Mouse (Mus musculus) limb, embryonic 10.5 days (tissue): ENCODE results near the gene Fzd9. TPM values are rescaled to one million over a fixed set of nuclear protein-coding genes. Genes with fewer than 3 reads are reported as not detected.

Experiments used
- microRNA-seq: library from miRNA; unstranded; fragments of <30 nt; microRNA quantifications from one replicate; pipeline ENCODE4, GENCODE M21; 2017
- polyA plus RNA-seq: library from polyadenylated mRNA; unstranded; fragments of >200 nt; fragmentation: Nextera tagmentation; extraction: Ambion mirVana; gene quantifications from 2 replicates; pipeline ENCODE4 v1.2.1, GENCODE M21; 2016

Fzd9 gene
- polyA plus RNA-seq, 1 experiment from 2014 or later: 1.7 TPM

Small RNA genes within 50 kb of the gene (microRNA-seq; reads per million reads assigned to microRNA genes)
- gene Gm25315: not detected

Other genes with a start within 250 kb of the Fzd9 start
- 23.5 and 30.1 TPM in 2 replicates for gene Abhd11, start 242.1 kb downstream of the Fzd9 start, polyA plus RNA-seq
- gene Stx1a, start 227.7 kb downstream of the Fzd9 start, polyA plus RNA-seq: 7.5 and 8.1 TPM in 2 replicates
- gene Dnajc30, start 187.0 kb downstream of the Fzd9 start, polyA plus RNA-seq: 27.7 and 30.8 TPM in 2 replicates
- gene Bud23, start 186.3 kb downstream of the Fzd9 start, polyA plus RNA-seq: 194 and 201 TPM in 2 replicates
- gene Vps37d, start 173.0 kb downstream of the Fzd9 start, polyA plus RNA-seq: 8.5 and 12.7 TPM in 2 replicates
- 2.5 and 5.1 TPM in 2 replicates for gene Mlxipl, start 161.3 kb downstream of the Fzd9 start, polyA plus RNA-seq
- gene Tbl2, start 101.6 kb downstream of the Fzd9 start, polyA plus RNA-seq: 19.4 and 30.7 TPM in 2 replicates
- 44.5 and 45.4 TPM in 2 replicates for gene Bcl7b, start 82.9 kb downstream of the Fzd9 start, polyA plus RNA-seq
- gene Baz1b, start 64.0 kb downstream of the Fzd9 start, polyA plus RNA-seq: 58.1 and 68.3 TPM in 2 replicates
- gene Fkbp6, start 98.8 kb upstream of the Fzd9 start, polyA plus RNA-seq: not detected in 2 replicates
- gene Trim50, start 102.1 kb upstream of the Fzd9 start, polyA plus RNA-seq: not detected in 2 replicates
- 53.2 and 58.5 TPM in 2 replicates for gene Nsun5, start 118.7 kb upstream of the Fzd9 start, polyA plus RNA-seq
- gene Pom121, start 143.3 kb upstream of the Fzd9 start, polyA plus RNA-seq: 23.0 and 23.4 TPM in 2 replicates